Mouse (Mus musculus) spleen, embryonic (tissue): Measurements from ENCODE around the gene Ezr.

Experiments
- CTCF ChIA-PET: fragments of 350-600 bp; sonication (Branson Sonifier 250); formaldehyde crosslinking; loops from one replicate; lab custom pipeline; 2022; lab: Charles Lee

Ezr gene

DNA sequence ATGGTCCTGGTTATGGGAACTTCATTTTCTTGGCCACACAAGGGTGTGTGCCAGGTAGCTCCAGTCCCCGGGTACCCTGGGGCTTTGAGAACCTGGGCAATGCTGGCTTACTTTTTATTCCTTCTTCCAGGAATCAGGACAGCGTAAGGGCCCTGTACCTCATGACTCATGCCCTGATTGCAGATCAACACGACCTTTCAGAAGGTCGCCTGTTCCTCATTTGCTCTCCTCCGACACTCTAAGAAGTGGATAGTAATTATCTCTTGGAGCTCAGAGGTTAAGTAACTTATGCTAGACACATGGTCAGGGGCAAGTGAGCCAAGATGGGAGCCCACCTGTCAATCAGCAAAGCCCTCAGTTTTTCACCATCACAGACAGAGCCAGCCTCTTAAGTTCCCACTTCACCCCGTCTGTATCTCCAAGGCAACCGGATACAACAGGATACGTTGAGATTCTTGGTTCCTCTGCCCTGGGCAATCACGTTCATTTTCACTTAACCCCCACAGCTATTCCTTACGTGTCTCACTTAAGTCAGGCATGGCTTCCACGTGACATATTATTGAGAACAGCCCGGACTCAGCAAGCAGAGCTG, 11.7 kb upstream of the Ezr start:
- CTCF ChIA-PET, result no interaction called here

DNA sequence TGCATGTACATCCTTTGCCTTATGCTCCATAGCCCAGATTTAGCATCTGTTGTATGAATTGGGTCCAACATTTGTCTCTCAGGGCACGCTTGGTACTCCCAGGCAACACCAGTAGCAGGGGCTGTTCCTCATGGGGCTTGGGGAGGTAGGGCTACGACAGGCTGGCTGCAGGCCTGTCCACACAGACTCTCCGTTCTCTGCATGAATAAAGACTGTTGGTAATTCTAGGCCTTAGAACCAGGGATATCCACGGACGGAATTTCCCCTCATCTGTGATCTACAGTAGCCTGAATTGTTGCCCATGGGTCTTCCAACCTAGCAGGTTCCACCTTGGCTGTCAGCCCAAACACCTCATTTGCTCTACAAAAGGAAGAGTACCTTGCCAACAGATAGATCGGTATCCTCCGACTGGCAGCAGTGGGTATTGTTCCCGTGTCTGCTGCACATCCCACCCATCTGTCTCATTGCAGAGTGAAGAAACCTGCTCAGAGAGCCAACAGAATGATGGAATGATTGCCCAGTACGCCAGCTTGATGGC, 7.1 kb upstream of the Ezr start:
- CTCF ChIA-PET, result no interaction called here

GRCm38 (mm10) chr17:6789103-6789502, 6.5 kb upstream of the Ezr start:
- CTCF ChIA-PET, result no interaction called here

GRCm38 (mm10) chr17:6787241-6787640, 4.7 kb upstream of the Ezr start:
- CTCF ChIA-PET, result no interaction called here

GRCm38 (mm10) chr17:6783756-6784357, 1.3 kb upstream of the Ezr start:
- CTCF ChIA-PET, result no interaction called here

DNA sequence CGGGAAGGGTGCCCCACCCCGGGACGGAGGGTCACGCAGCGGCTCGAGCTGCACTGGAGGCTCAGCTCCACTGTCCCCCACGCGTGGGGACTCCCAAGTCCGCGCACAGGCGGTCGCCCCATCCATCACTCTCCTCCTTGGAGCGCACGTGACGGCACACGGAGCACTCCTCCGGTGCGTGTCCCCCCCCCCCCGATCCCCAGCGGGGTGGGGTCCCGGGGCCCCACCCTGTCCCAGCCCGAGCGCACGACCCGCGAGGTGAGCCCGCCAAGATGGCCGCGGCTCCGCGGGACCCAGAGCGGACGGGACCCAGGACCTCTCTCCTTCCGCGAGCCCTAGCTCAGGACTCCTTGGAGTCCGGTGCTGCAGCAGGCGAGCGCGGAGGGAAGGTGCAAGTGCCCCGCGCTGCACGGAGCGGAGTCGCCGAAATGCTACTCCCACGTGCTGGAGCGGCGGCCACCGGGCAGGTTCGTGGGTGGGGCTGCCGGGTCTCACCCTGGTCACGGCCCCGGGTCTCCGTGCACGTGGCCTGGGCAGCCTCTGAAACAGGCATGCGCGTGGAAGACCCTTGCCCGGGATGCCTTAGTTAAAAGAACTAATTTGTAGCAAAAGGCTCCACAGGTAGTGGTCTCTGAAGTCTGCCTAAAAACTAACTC, 550 bp upstream of the Ezr start:
- CTCF ChIA-PET, result interaction anchor here (0.6 to 0.7 kb wide), 2 partner anchors 14 to 33 kb away, joined by 3 read pairs; no protein-coding TSS in a partner anchor

- CTCF ChIA-PET, result no interaction called here
Measured at GRCm38 (mm10) chr17:6782033-6782526, 504 bp downstream of the Ezr start.

GRCm38 (mm10) chr17:6781273-6781672, 1.3 kb downstream of the Ezr start:
- CTCF ChIA-PET, result no interaction called here

- CTCF ChIA-PET, result interaction anchor here (0.5 kb wide), 1 partner anchor 43 kb away, joined by 5 read pairs; no protein-coding TSS in a partner anchor
Measured at GRCm38 (mm10) chr17:6780521-6781115, 2.0 kb downstream of the Ezr start.

DNA sequence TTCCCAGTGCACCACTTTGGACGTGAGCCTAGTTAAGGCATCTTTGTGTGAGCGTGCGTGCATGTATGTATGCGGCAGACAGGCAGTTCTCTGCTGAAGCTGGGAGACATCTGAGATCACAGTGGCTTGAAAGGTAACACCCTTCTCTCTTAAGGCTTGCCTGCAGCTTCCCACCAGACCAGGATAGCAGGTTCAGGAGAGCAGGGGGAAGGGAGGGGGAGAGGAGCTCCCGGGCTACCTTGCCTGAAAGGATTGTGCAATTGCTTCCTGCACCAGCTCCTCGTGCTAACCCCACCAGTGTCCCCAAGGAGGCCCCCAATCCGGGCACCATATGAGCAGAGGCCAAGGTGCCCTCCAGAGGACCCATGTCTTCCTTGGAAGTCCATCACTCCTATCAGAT, 3.0 kb downstream of the Ezr start:
- CTCF ChIA-PET, result interaction anchor here (0.6 to 1.7 kb wide), 2 partner anchors 19 to 48 kb away, joined by 4 to 8 read pairs; no protein-coding TSS in a partner anchor

GRCm38 (mm10) chr17:6778771-6779509, 3.6 kb downstream of the Ezr start:
- CTCF ChIA-PET, result interaction anchor here (1.7 kb wide), 1 partner anchor 48 kb away, joined by 8 read pairs; no protein-coding TSS in a partner anchor

DNA sequence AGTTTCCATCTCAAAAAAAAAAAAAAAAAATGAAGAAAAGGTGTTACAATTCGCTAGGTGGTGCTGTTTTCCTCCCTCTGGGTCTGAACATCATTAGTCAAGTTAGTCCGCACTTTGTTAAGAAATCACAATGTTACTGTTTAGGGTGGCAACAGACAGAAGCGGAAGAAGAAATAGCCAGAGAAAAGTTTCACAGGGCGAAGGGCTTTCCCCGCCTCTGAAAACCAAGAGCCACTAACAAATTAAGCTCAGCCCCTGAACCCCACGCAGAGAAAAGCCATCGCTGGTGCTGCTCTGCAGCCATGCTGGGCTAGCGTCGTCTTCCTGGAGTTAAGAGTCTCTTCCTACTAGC, 4.3 kb downstream of the Ezr start:
- CTCF ChIA-PET, result interaction anchor here (1.7 kb wide), 1 partner anchor 49 kb away, joined by 8 read pairs; no protein-coding TSS in a partner anchor

GRCm38 (mm10) chr17:6777629-6778331, 4.8 kb downstream of the Ezr start:
- CTCF ChIA-PET, result interaction anchor here (0.5 to 0.7 kb wide), 2 partner anchors 145 to 1687 kb away, joined by 3 to 4 read pairs; no protein-coding TSS in a partner anchor

DNA sequence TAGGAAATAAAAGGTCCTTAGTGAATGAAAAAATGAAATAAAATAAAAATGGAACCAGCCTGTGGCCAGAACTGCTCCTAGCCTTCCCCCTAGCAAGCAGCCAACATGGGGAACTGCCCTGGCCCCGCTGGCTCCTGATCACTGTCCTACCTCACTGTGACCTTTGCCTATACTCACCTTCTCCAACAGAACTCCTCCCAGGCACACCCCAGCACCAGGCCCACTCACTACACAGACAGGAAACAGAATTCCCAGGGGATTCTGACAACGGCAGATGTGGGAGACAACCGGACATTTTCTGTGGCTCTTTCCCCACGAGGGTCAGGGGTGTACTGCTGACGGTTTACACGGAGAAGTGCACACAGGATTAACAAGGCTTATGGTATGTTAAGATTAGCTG, 5.5 kb downstream of the Ezr start:
- CTCF ChIA-PET, result interaction anchor here (0.5 to 0.7 kb wide), 2 partner anchors 144 to 1686 kb away, joined by 3 to 4 read pairs; no protein-coding TSS in a partner anchor

- CTCF ChIA-PET, result interaction anchor here (0.6 kb wide), 1 partner anchor 37 kb away, joined by 3 read pairs; no protein-coding TSS in a partner anchor
Measured at GRCm38 (mm10) chr17:6776576-6776975, 6.0 kb downstream of the Ezr start.

- CTCF ChIA-PET, result interaction anchor here (0.6 kb wide), 1 partner anchor 37 kb away, joined by 3 read pairs; no protein-coding TSS in a partner anchor
Measured at GRCm38 (mm10) chr17:6776123-6776522, 6.5 kb downstream of the Ezr start.

DNA sequence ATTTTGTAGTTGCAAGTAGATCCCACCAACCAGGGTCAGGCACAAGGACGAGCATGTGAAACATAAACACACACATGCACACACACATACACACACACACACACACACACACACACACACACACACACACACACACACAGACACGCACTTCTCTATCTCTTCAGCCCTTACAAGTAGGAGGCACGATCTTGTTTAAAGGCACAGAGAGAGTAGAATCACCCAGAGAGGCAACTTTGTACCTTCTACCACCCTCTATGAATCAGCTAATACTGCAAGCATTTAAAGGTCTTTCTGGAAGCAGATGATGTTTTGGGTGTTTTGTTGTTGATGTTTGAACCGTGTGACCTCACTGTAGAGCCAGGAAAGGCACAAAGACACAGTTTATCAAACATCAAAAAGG, 6.9 kb downstream of the Ezr start:
- CTCF ChIA-PET, result no interaction called here

DNA sequence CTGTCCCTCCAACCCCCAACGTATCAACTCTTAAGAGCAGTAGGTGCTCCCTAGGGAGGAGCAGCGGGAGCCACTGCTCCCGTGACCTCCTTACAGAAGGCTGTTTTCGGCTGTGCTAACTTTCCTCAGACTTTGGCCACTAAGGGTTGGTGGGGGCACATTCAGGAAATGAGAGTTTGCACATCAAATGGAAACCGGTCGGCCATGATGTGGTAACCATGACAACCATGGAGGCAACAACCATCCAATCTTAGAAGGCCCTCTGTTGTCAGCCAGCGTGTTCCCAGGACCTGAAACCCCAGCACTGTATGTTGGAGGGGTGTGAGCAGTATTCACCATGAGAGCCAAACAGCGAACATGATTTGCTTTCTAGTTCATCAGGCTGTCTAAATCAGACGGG, 7.4 kb downstream of the Ezr start:
- CTCF ChIA-PET, result no interaction called here

- CTCF ChIA-PET, result interaction anchor here (0.6 to 1.0 kb wide), 2 partner anchors 88 to 123 kb away, joined by 3 read pairs; no protein-coding TSS in a partner anchor
Measured at GRCm38 (mm10) chr17:6773249-6773966, 9.2 kb downstream of the Ezr start.

DNA sequence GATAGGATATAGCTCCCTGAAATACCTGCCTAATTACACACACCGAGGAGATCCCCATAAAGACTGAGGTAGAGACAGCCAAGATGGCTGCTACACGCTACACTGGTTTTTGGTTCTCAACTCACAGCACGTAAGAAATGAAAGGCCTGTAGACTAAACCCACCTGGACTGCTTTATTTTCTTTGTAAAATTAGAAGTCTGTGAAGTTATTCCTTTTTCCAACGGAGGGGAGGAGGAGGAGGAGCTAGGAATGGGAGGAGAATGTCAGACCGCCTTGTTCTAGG, 10.2 kb downstream of the Ezr start:
- CTCF ChIA-PET, result interaction anchor here (1.0 kb wide), 2 partner anchors 15 to 89 kb away, joined by 3 read pairs; no protein-coding TSS in a partner anchor
